Mouse (Mus musculus) brain, embryonic 14.5 days (tissue): ENCODE data around the gene Zkscan14. TPM values are rescaled to one million over a fixed set of nuclear protein-coding genes. Genes with fewer than 3 reads are reported as not detected.
"Not testable (repeated sequence)": the region's sequence is repeated elsewhere in the genome, so short reads cannot be mapped to it uniquely, and the experiment has no call there.

Experiments used
- DNase-seq: peaks from one replicate; pipeline ENCODE4 v3.0.0-alpha.2; 2011; ENCODE audit warnings: low read depth
- CTCF ChIP-seq: fragments of 200-500 bp; IDR thresholded peaks from 2 replicates; pipeline ENCODE4 v1.5.1; 2012; ENCODE audit warnings: inconsistent platforms, mild to moderate bottlenecking, moderate library complexity, borderline replicate concordance; ENCODE audit not compliant: insufficient read depth, insufficient read length; ENCODE audit errors: extremely low read depth
- POLR2A ChIP-seq: fragments of 200-500 bp; IDR thresholded peaks from 2 replicates; pipeline ENCODE4 v1.6.1; 2012; ENCODE audit warnings: mild to moderate bottlenecking, inconsistent platforms, borderline replicate concordance; ENCODE audit not compliant: poor library complexity, insufficient read depth, insufficient read length, severe bottlenecking; ENCODE audit errors: extremely low read depth
- polyA plus RNA-seq: library from polyadenylated mRNA; depleted of rRNA; stranded (reverse); fragments of >200 nt; gene quantifications from 2 replicates; pipeline ENCODE4 v1.2.3, GENCODE M21; 2012; rRNA removed

Gene Zkscan14
- polyA plus RNA-seq: 5.7 and 6.7 TPM in 2 replicates

DNA sequence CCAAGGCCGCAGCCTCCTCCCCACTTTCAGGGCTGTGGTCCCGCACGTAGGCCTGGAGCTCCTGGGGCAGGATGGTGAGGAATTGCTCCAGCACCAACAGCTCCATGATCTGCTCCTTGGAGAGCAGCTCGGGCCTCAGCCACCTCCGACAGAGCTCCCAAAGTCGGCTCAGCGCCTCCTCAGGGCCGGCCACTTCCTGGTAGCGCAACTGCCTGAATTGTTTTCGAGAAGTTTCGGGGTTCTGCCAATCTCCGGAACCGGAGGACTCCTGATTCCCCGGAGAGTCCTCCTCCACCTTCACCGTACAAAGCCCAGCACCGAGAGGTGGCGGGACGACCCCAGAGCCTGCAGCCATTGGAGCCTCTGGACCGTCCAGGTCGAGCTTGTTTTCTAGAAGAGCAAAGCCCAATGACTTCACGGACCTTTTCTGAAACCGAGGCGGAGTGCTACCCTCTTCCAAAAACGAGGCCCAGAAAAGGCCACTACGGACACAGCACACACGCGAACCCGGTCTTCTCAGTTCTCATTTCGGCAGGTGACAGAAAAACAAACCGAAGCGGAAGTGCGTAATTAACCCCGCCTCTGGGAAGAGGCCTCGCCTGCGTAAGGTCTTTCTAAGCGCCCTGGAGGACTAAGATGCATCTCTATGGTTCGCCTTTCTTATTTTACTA, at the start of gene Zkscan14:
TSS of gene Zkscan14 (minus strand) at position 548 of the 671 bp plus-strand sequence.
- TF ChIP-seq POLR2A: peak; percentile 12; the same call in 1 of the 2 replicates
- TF ChIP-seq CTCF: no peak
- DNase-seq: peak; percentile 97

DNA sequence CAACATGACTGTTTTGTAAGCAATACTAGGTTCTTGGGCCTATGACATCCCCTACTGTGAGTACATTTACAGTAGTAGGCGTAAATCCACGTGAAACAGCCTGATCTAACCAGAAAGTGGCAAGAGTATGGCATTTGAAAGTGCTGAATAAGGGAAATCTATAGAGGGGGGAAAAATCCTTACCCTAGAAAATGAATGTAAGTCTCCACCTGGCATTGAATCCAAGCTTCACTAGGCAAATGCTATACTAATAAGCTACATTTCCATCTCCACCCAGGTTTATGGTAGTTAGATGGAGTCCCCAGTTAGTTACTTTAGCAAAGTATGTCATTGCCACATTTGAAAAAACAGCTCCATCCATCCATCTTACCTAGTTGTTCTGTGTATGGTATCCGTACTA, 47.9 kb upstream of the Zkscan14 start:
- TF ChIP-seq POLR2A (no peak), CTCF (no peak)
- no peak for DNase-seq

DNA sequence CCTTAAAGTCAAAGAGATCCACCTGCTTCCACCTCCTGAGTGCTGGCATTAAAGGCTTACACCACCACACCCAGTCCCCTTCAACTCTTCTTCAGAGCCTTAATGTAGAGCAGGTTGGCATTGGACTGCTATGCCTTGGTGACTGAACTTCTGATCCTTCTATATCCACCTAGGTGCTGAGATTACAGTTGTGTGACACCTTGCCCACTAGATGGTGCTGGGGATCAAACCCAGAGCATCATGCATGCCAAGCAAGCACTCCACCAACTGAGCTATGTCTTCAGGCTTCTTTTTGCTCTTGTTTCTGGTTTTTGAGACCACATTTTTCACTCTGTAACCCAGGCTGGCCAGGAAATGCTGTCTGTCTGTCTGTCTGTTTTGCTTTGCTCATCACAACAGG, 33.0 kb upstream of the Zkscan14 start:
- no peak for TF ChIP-seq POLR2A
- TF ChIP-seq CTCF: peak; percentile 55; the same call in 1 of the 2 replicates
- peak; percentile 51 for DNase-seq

DNA sequence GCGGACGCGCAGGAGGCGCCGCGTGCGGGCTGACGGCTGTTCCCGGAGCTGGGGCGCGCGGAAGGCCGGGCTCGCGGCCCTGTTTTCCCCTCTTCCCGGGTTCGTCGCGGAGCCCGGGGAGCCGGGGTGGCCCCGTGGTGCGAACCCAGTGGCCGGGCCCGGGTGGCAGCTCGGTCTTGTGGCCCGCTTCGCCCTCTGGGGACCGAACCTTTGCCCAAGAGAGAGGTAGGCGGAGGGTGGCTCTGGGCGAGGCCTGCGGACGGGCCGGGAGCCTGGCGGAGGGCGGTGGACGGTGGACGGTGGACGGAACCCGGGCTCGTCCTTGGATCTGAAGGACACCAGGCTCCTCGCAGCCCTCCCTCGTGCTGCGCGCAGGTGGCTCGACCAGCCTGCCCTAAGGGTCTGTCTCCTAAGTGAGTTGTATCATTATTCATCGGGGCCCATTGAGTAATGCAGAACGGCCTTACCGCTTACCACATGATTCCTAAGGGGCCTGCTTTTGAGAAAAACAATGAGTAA, 30.3 kb upstream of the Zkscan14 start:
- DNase-seq: peak; percentile 35
- TF ChIP-seq CTCF: no peak
- TF ChIP-seq POLR2A: no peak

- peak; percentile 98 for DNase-seq
- TF ChIP-seq CTCF: no peak
- peak; percentile 88; the same call in 1 of the 2 replicates for TF ChIP-seq POLR2A
These were observed 29.8 kb upstream of the Zkscan14 start, which contains the start of gene Zfp655 for GRCm38 (mm10) chr5:145231367-145231871. Gene Zfp655 (plus strand): TSS chr5:145231715.

DNA sequence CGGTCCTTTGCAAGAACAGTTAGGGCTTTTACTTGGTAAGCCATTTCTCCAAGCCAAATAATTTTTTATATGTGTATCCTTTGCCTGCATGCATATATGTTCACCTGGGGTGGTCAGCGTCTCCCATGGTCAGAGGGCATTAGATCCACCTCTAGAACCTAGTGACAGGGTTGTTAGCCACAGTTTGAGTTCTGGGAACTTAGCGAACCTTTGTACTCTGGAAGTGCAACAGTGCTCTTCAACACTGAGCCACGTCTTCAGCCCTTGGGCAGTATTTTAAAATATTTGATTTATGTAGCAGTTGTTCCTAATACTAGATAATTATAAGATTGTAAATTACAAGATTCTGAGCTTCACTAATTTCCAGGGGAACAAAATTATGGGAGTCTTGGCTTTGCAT, 29.0 kb upstream of the Zkscan14 start:
- DNase-seq: no peak
- TF ChIP-seq CTCF: no peak
- TF ChIP-seq POLR2A: no peak

- DNase-seq: not testable (repeated sequence)
These were observed 27.6 kb upstream of the Zkscan14 start for GRCm38 (mm10) chr5:145229283-145229682.

GRCm38 (mm10) chr5:145226453-145226852, 24.8 kb upstream of the Zkscan14 start:
- DNase-seq: no peak
- TF ChIP-seq CTCF (no peak), POLR2A (no peak)

DNA sequence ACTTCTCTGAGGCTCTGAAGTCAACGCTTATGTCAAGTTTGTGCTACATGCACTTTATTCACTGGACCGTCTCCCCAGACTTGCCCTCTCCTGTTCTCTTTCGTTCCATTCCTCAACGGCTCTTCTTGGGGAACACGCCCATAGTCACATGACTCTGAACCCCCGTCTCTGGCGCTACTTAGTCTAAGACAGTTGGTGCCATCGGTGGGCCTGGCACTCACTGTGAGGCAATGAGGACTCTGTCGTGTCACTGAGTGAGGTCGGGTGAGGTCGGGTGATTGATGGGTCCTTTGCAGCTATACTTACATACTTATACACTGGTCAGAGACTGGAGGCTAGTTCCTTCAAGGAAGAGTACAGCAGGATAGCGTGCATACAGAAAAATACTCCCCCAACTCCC, 21.7 kb upstream of the Zkscan14 start:
- no peak for DNase-seq
- TF ChIP-seq CTCF: no peak

DNA sequence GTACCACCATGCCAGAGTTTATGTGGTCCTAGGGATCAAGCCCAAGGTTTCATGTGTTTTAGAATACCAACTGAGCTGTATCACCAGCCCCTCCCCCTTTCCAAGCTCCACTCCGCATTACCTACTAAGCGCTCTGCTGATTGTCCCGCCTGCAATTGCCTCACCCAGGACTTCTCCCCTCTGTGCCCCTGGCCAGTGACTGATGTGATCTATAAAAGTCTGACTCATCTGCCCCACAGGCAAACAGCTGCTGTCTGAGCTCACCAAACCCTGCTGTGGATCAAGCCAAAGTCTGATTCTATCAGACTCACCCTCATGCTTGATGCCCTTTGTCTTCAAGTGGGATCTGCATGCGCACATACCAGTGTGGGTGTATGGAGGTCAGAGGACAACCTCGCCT, 21.2 kb upstream of the Zkscan14 start:
- no peak for DNase-seq
- TF ChIP-seq POLR2A: no peak
- no peak for TF ChIP-seq CTCF

DNA sequence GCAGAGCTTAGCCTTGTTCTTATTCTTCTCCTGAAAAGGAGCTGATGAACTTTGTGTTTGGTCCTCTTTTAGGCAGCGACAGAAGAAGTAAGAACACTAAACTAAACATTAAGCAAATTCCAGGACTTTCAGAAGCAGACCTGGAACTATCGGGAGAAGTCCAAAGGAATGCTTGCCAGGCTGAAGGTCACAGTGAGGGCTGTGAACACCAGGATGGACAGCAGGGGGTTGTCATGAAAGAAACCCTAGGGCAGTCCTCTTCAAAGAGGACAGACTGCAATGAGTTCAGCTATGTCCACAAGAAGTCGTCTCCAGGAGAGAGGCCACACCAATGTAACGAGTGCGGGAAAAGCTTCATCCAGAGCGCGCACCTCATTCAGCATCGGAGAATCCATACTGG, 18.3 kb upstream of the Zkscan14 start:
- TF ChIP-seq POLR2A (no peak), CTCF (no peak)
- DNase-seq: no peak

- no peak for DNase-seq
- TF ChIP-seq POLR2A (no peak), CTCF (no peak)
These were observed 17.0 kb upstream of the Zkscan14 start for GRCm38 (mm10) chr5:145218671-145219070.
